14 mouse cellular contexts compared by ENCODE assay signal in the genomic region with DNA sequence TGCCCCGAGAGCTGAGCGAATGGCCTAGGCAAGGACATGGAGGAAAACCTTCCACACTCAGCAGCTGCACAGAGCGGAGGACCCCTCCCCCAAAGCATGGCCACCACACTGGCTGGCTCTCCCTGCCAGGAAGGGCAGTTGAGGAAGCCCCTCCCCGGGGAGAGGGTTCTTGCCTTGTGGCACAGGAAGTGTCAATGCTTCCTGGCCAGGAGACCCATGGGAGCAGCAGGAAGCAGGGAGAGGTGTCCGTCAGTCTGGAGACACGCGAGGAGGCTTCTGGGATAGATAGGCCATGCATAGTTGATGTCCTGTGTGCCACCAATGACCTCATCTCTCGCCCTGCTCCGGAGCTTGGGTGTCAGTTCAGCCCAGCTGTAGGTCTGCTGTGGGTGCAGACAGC. TPM values are rescaled to one million over a fixed set of nuclear protein-coding genes. Genes with fewer than 3 reads are reported as not detected.
A peak's percentile ranks its signal among the peaks of the same experiment; 100 is the strongest.
DNase-seq lines count a peak whose midpoint lies in the region; ATAC-seq and TF ChIP-seq lines count a peak whose summit lies in the region.
"Had no signal": no experiment of that assay in that cellular context is flagged by ENCODE, and none has a peak within 500 bp of the region (broad histone marks: within the 10 kb centered on the region; RNA-seq: fewer than 3 reads in every experiment).

No protein-coding gene starts in this region.

- H3K9me3 ChIP-seq in kidney, embryonic 15.5 days (replicated peaks), result no peaks in the 10 kb centered on the region
- H3K9me3 ChIP-seq in heart, embryonic 11.5 days (replicated peaks; ENCODE audit: control insufficient read depth, low read length), result no peaks in the 10 kb centered on the region
- H3K9me3 ChIP-seq in liver, postnatal 0 days (ENCODE audit: low read length), result no peaks in the 10 kb centered on the region
- H3K9me3 ChIP-seq: forebrain, embryonic 12.5 days; heart, embryonic 13.5 days had no signal

- WGBS in kidney, embryonic 15.5 days, result 85% methylated on average over 9 of the region's 9 CpGs
- whole genome bisulfite sequencing in heart, embryonic 11.5 days (ENCODE audit: insufficient replicate concordance), result 82% methylated on average over 9 of the region's 9 CpGs
- WGBS in liver, postnatal 0 days (ENCODE audit: insufficient replicate concordance), result 75% methylated on average over 9 of the region's 9 CpGs

- no peaks in the 10 kb centered on the region for H3K4me1 ChIP-seq in kidney, embryonic 15.5 days
- H3K4me1 ChIP-seq in heart, embryonic 11.5 days (ENCODE audit: control insufficient read depth, insufficient read depth, low read length), result peaks cover 7% of the 10 kb centered on the region; the same call in 1 of the 2 replicates
- 0 out of 2 replicates have a peak, but pooled peaks cover 5% of the 10 kb centered on the region for H3K4me1 ChIP-seq in liver, postnatal 0 days (ENCODE audit: insufficient read depth)
- H3K4me1 ChIP-seq: forebrain, embryonic 12.5 days had no signal

- no peak overlapping the region for H3K4me3 ChIP-seq in kidney, embryonic 15.5 days (replicated peaks)
- H3K4me3 ChIP-seq in heart, embryonic 11.5 days (ENCODE audit: low read depth, low read length), result no peak overlapping the region
- no peak overlapping the region for H3K4me3 ChIP-seq in liver, postnatal 0 days (ENCODE audit: low read depth, low read length)
- H3K4me3 ChIP-seq: forebrain, embryonic 12.5 days; heart, embryonic 13.5 days had no signal

- no peaks in the 10 kb centered on the region for H3K27me3 ChIP-seq in kidney, embryonic 15.5 days
- H3K27me3 ChIP-seq in heart, embryonic 11.5 days (ENCODE audit: control insufficient read depth, insufficient read depth, low read length), result peaks cover 5% of the 10 kb centered on the region
- H3K27me3 ChIP-seq in liver, postnatal 0 days (ENCODE audit: insufficient read depth, low read length), result no peaks in the 10 kb centered on the region
- H3K27me3 ChIP-seq: forebrain, embryonic 12.5 days had no signal

- no peak overlapping the region for H3K9ac ChIP-seq in kidney, embryonic 15.5 days
- no peak overlapping the region for H3K9ac ChIP-seq in heart, embryonic 11.5 days (ENCODE audit: low read depth, low read length)
- H3K9ac ChIP-seq in liver, postnatal 0 days (replicated peaks), result no peak overlapping the region
- H3K9ac ChIP-seq: forebrain, embryonic 12.5 days; heart, embryonic 13.5 days; hindbrain, embryonic 14.5 days had no signal

- no peak overlapping the region for H3K27ac ChIP-seq in kidney, embryonic 15.5 days
- no peak overlapping the region for H3K27ac ChIP-seq in heart, embryonic 11.5 days (ENCODE audit: low read depth, low read length)
- 0 out of 2 replicates have a peak overlapping the region, but pooled peaks have one; percentile 16 for H3K27ac ChIP-seq in liver, postnatal 0 days (ENCODE audit: low read depth)
- H3K27ac ChIP-seq: forebrain, embryonic 12.5 days; heart, embryonic 13.5 days; hindbrain, embryonic 14.5 days had no signal

- DNase-seq in adrenal gland, adult 2 months, result peak; percentile 25
- no peak for DNase-seq in adrenal gland, adult 18-20 months (ENCODE audit: low spot score in 2 of 2)
- DNase-seq in kidney, adult 18-20 months, result peak; percentile 22
- no peak for DNase-seq in liver, postnatal 0 days
- no peak for DNase-seq in cerebellum, postnatal 10 days
- DNase-seq in ovary, adult 18-20 months (ENCODE audit: low spot score), result no peak

- no peak for TF ChIP-seq CTCF in liver, postnatal 0 days (IDR thresholded peaks at IDR 0.05; ENCODE audit: low read depth)

- TF ChIP-seq EP300 in liver, postnatal 0 days (IDR thresholded peaks at IDR 0.05; ENCODE audit: low read depth), result no peak

- peaks cover 58% of the 10 kb centered on the region for H3K36me3 ChIP-seq in kidney, embryonic 15.5 days
- H3K36me3 ChIP-seq in heart, embryonic 11.5 days (ENCODE audit: control insufficient read depth, insufficient read depth, low read length), result peaks cover 5% of the 10 kb centered on the region; the same call in 1 of the 2 replicates
- peaks cover 9% of the 10 kb centered on the region for H3K36me3 ChIP-seq in liver, postnatal 0 days (replicated peaks; ENCODE audit: insufficient read depth, low read length)

- ATAC-seq in kidney, embryonic 15.5 days (replicated peaks; ENCODE audit: low FRiP score), result no peak
- peak; percentile 11; the same call in 1 of the 2 replicates for ATAC-seq in heart, embryonic 11.5 days (replicated peaks; ENCODE audit: insufficient number of reproducible peaks, low FRiP score, low TSS enrichment)
- ATAC-seq in liver, postnatal 0 days, result no peak
- ATAC-seq: midbrain, embryonic 16.5 days had no signal

- H3K4me2 ChIP-seq in kidney, embryonic 15.5 days, result no peak overlapping the region
- no peak overlapping the region for H3K4me2 ChIP-seq in heart, embryonic 11.5 days
- H3K4me2 ChIP-seq in liver, postnatal 0 days (ENCODE audit: low read depth, low read length), result no peak overlapping the region
- H3K4me2 ChIP-seq: forebrain, embryonic 12.5 days; heart, embryonic 13.5 days; hindbrain, embryonic 14.5 days had no signal

RNA-seq across cellular contexts. Expression of gene Gm6583, which starts 0.5 kb away (rescaled TPM):
- total RNA-seq in adrenal gland, adult 2 months (2021), result under 1 TPM in 1 of 2 experiments, not detected in 1; 0.14 TPM
- polyA plus RNA-seq in adrenal gland, adult 2 months (2012; rRNA removed), result not detected in 2 replicates
- total RNA-seq in adrenal gland, adult 18-20 months (2021), result not detected
- polyA plus RNA-seq in kidney, embryonic 15.5 days (2015; fragmentation: Nextera tagmentation; extraction: Ambion mirVana), result 0.19 and 0.26 TPM in 2 replicates
- polyA plus RNA-seq in heart, embryonic 11.5 days (2014; fragmentation: Nextera tagmentation; extraction: Ambion mirVana), result 0.25 and 0.40 TPM in 2 replicates
- polyA plus RNA-seq in liver, postnatal 0 days (2015; fragmentation: Nextera tagmentation; extraction: Ambion mirVana), result 0.16 and 0.17 TPM in 2 replicates
- total RNA-seq: left cerebral cortex, adult 18-20 months had no signal
- polyA plus RNA-seq: urinary bladder, adult 2 months had no signal

RNA-seq across cellular contexts. Expression of gene Hps4, which starts 13.4 kb away (rescaled TPM):
- total RNA-seq in adrenal gland, adult 2 months (2021), result 10 to 100 TPM; 19.9 to 61.1 TPM
- 62.7 and 64.6 TPM in 2 replicates for polyA plus RNA-seq in adrenal gland, adult 2 months (2012; rRNA removed)
- total RNA-seq in adrenal gland, adult 18-20 months (2021), result 10 to 100 TPM; 54.1 to 60.5 TPM
- 33.4 and 39.1 TPM in 2 replicates for polyA plus RNA-seq in kidney, embryonic 15.5 days (2015; fragmentation: Nextera tagmentation; extraction: Ambion mirVana)
- polyA plus RNA-seq in heart, embryonic 11.5 days (2014; fragmentation: Nextera tagmentation; extraction: Ambion mirVana), result 19.3 and 21.4 TPM in 2 replicates
- polyA plus RNA-seq in liver, postnatal 0 days (2015; fragmentation: Nextera tagmentation; extraction: Ambion mirVana), result 11.5 and 12.5 TPM in 2 replicates

RNA-seq across cellular contexts. Expression of gene Srrd, which starts 13.5 kb away (rescaled TPM):
- 10 to 100 TPM; 20.1 to 68.5 TPM for total RNA-seq in adrenal gland, adult 2 months (2021)
- polyA plus RNA-seq in adrenal gland, adult 2 months (2012; rRNA removed), result 43.2 and 47.4 TPM in 2 replicates
- 10 to 100 TPM; 60.5 to 65.1 TPM for total RNA-seq in adrenal gland, adult 18-20 months (2021)
- polyA plus RNA-seq in kidney, embryonic 15.5 days (2015; fragmentation: Nextera tagmentation; extraction: Ambion mirVana), result 38.5 and 44.8 TPM in 2 replicates
- 24.5 and 27.3 TPM in 2 replicates for polyA plus RNA-seq in heart, embryonic 11.5 days (2014; fragmentation: Nextera tagmentation; extraction: Ambion mirVana)
- polyA plus RNA-seq in liver, postnatal 0 days (2015; fragmentation: Nextera tagmentation; extraction: Ambion mirVana), result 9.4 and 10.6 TPM in 2 replicates

RNA-seq across cellular contexts. Expression of gene Tfip11, which starts 30.2 kb away (rescaled TPM):
- 10 to 100 TPM; 30.3 to 38.7 TPM for total RNA-seq in adrenal gland, adult 2 months (2021)
- polyA plus RNA-seq in adrenal gland, adult 2 months (2012; rRNA removed), result 36.6 and 38.1 TPM in 2 replicates
- total RNA-seq in adrenal gland, adult 18-20 months (2021), result 10 to 100 TPM; 38.6 to 41.8 TPM
- 30.5 and 33.8 TPM in 2 replicates for polyA plus RNA-seq in kidney, embryonic 15.5 days (2015; fragmentation: Nextera tagmentation; extraction: Ambion mirVana)
- 13.7 and 15.9 TPM in 2 replicates for polyA plus RNA-seq in heart, embryonic 11.5 days (2014; fragmentation: Nextera tagmentation; extraction: Ambion mirVana)
- polyA plus RNA-seq in liver, postnatal 0 days (2015; fragmentation: Nextera tagmentation; extraction: Ambion mirVana), result 6.7 and 8.0 TPM in 2 replicates

RNA-seq across cellular contexts. Expression of gene Asphd2, which starts 38.3 kb away (rescaled TPM):
- 1 to 10 TPM; 2.1 to 6.5 TPM for total RNA-seq in adrenal gland, adult 2 months (2021)
- polyA plus RNA-seq in adrenal gland, adult 2 months (2012; rRNA removed), result 2.1 and 5.1 TPM in 2 replicates
- 1 to 10 TPM; 3.4 to 4.3 TPM for total RNA-seq in adrenal gland, adult 18-20 months (2021)
- 6.9 and 8.1 TPM in 2 replicates for polyA plus RNA-seq in kidney, embryonic 15.5 days (2015; fragmentation: Nextera tagmentation; extraction: Ambion mirVana)
- polyA plus RNA-seq in heart, embryonic 11.5 days (2014; fragmentation: Nextera tagmentation; extraction: Ambion mirVana), result 4.8 and 5.4 TPM in 2 replicates
- 0.21 TPM in 1 of 2 replicates, not detected in the other for polyA plus RNA-seq in liver, postnatal 0 days (2015; fragmentation: Nextera tagmentation; extraction: Ambion mirVana)

Comparison
In these comparisons a context has a peak if more than half of its experiments do, and no peak if none do; other contexts are left out.
1. DNase-seq: peak in adrenal gland, adult 2 months (single experiment) and kidney, adult 18-20 months (single experiment); none in adrenal gland, adult 18-20 months (0 of 2), liver, postnatal 0 days (single experiment), cerebellum, postnatal 10 days (0 of 2) and ovary, adult 18-20 months (single experiment).